Mouse (Mus musculus): Measurements from ENCODE around the gene S1pr3.

DNA sequence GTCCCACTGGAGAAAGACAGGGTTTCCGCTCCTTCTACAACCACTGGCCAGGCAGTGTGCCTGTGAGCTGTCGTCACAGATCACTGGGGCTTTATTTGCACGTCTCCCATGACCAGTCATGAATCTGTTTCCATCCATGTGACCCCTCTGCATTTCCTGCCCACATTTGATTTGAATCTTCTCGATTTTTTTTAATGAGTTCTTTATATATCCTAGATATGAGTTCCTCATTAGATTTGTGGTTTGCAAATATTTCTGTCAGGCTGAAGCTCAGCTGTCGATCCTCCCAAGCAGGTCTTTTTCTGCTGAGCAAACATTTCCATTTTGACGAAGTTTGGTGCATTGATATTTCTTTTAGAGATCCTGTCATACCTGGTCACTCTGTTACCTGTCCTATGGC is 10.6 kb upstream of the S1pr3 start:
- TF ChIP-seq CTCF (IDR thresholded peaks at IDR 0.05; ENCODE audit: insufficient read depth, low read length) (no peak), POLR2A (IDR thresholded peaks at IDR 0.05; ENCODE audit: borderline replicate concordance, extremely low read depth, low read depth, low read length) (no peak)

Measured in lung, adult 2 months (tissue).